Mouse (Mus musculus) cortical plate, adult 2 months (tissue): ENCODE measurements around the gene Gnb5.

Experiments used
- CTCF ChIP-seq: fragments of 200-500 bp; IDR thresholded peaks from 2 replicates; pipeline ENCODE4 v1.5.1; 2011; ENCODE audit warnings: mild to moderate bottlenecking, control low read depth, low read length; ENCODE audit not compliant: insufficient read depth; ENCODE audit errors: extremely low read depth
- POLR2A ChIP-seq: fragments of 200-500 bp; IDR thresholded peaks from 2 replicates; pipeline ENCODE4 v1.6.1; 2011; ENCODE audit warnings: mild to moderate bottlenecking, low read length, control low read depth; ENCODE audit not compliant: insufficient read depth; ENCODE audit errors: extremely low read depth

DNA sequence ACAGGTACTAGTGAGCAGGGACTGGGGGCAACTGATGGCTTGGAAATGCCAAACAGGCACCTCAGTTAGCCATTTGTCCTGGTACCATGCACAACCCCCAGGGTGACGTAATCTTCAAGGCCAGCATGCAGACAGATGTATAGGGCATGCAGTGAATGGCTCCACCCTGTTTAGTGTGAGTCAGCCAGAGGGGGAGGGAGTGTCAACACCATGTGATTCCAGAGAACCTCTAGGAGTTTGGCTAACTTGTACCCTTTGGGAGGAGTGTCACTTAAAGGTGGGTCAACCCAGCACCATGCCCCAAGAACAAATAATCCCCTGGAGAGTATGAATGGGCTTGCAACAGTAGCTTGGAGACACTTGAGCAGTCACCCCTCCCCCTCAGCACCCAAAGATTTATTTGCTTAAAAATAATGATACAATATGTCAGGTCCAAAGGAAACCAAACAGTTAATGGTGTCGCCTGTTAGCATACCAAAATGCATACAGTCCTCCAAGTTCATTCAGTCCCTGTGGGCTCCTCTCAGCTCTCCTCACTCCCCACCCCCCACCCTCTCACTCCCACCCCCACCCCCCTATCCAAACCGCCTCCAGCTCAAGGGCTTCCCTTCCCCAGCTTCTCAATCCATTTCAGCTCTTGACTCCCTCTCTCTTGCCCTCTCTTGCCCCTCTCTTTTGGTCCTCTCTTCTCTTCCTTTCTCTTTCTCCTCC, 41.9 kb upstream of the Gnb5 start:
- TF ChIP-seq CTCF: no peak
- TF ChIP-seq POLR2A: no peak
